Mouse (Mus musculus): ENCODE data around the gene Nccrp1. TPM values are rescaled to one million over a fixed set of nuclear protein-coding genes. Genes with fewer than 3 reads are reported as not detected.
"Not testable (repeated sequence)": the region's sequence is repeated elsewhere in the genome, so short reads cannot be mapped to it uniquely, and the experiment has no call there.

The Nccrp1 gene
- total RNA-seq, 2 experiments from 2014 or later, result 0.20 TPM; not detected in 1

DNA sequence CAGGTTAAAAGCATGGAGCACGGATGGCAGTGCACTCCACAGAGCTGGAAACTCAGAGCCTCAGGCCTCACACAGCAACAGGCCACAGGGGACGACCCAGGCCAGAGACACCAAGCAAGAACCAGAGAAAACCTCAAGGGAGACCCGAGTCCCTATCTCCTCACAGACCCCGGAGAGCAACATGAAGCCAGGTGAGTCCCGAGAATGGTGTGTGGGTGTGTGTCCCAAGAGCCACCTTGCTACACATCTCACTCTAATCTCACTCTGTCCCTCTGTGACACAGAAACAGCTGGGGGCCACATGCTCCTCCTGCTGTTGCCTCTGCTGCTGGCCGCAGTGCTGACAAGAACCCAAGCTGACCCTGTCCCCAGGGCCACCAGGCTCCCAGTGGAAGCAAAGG lies 24.5 kb downstream of the Nccrp1 start, which contains the start of gene Ifnl3:
Ifnl3 (plus strand) TSS at position 301 of the 400 bp plus-strand sequence.
- not testable (repeated sequence) for DNase-seq

DNA sequence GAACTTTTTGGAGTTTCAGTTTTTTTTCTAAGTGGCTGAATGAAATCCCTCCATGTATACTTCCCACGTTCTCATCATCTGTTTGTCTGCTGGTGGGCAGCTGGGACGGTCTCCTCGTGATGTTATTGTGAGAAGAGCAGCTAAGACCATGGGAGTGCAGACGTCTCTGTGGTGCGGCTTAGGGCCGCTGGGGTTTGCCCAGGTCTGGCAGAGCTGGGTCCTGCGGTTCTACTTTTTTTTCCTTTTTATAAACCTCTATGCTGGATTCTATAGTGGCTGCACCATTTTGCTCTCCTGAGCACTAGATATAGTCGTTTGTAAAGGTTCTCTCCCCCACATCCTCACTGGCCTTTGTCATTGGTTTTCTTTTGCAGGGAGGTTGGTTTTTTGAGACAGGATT lies 35.6 kb downstream of the Nccrp1 start:
- DNase-seq, result no peak

DNA sequence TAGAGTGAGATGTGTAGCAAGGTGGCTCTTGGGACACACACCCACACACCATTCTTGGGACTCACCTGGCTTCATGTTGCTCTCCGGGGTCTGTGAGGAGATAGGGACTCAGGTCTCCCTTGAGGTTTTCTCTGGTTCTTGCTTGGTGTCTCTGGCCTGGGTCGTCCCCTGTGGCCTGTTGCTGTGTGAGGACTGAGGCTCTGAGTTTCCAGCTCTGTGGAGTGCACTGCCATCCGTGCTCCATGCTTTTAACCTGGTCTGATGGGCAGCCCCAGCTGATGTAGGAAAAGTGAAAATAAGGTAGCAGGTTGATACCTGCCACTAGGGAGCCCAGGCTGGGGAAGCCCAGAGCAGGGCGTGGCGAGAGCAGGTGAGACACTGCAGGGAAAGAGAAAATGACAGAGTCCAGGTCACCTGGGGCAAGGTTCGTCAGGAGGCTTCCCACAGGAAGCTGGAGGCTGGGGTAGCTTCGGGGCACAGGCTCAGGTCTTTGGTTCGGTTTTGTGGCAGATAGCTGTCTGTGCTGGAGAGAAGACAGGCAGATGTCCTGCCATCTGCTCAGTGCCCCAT lies 36.6 kb downstream of the Nccrp1 start, which contains the start of gene Ifnl2:
Ifnl2 (minus strand) TSS at position 51 of the 570 bp plus-strand sequence.
- DNase-seq, result not testable (repeated sequence)

DNA sequence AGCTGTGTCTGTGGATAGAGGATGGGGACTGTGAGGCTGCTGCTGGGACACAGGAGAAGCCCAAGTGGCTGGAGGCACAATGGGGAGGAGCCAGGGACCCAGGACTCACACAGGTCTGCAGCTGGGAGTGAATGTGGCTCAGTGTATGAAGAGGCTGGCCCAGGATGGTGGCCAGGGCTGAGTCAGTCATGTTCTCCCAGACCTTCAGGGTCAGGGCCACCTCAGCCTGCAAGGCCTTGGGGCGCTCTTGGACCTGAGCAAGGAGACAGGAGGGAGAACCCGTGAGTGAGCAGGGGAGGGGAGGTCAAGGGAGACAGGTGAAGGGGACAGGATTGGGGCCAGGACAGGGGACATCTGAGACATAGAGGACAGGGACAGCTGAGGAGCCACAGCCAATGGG lies 37.9 kb downstream of the Nccrp1 start:
- peak; percentile 40 to 43 for DNase-seq

DNA sequence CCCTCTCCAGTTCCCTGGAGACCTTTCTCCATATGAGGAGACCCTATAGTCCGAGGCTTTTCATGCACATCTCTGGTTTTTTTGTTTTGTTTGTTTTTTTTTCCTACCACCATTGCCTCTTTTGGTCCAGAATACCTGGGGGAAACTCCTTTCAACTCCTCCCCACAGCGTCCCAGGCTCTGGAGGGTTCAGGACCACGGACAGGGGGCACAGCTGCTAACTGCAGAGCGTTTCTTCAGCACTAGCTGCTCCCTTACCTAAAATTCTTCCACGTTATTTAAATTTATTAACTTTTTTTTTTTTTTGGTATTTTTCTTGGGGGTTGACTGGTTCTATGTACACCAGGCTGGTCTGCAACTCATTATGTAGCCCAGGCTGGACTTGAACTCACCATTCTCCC lies 41.5 kb downstream of the Nccrp1 start:
- DNase-seq, result peak; percentile 52 to 76

DNA sequence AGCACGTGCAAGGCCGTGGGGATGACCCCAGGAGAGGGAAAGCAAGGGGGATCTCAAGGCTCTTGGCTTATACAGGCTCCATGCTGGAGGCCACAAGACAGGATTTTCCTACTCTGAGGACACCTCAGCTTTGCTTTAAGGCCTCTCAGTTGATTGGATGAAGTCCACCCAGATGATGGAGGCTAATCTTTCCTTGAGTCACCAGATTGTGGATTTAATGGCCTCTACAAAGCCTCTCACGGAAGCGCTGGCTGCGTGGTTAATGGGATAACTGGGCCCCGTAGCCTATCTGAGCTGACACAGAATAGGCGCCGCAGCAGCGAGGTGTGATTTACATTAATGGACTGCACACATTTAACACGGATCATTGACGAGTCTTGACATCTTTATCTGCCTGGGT lies 51.6 kb downstream of the Nccrp1 start:
- DNase-seq, result no peak

Small RNAs within 50 kb of the gene (microRNA-seq; reads per million reads assigned to microRNA genes)
- gene Mir7049, result 2.5 reads per million, percentile 3 among the genes with 10 or more reads in this experiment

Other genes starting within 250 kb of the Nccrp1 start
- gene Dll3, start 245.0 kb downstream of the Nccrp1 start, total RNA-seq (2021), result under 1 TPM in 1 of 2 experiments, not detected in 1; 0.89 TPM
- gene Timm50, start 235.2 kb downstream of the Nccrp1 start, total RNA-seq (2021), result 100 to 1,000 TPM in 1 of 2 experiments, 10 to 100 TPM in 1; 84.0 to 102 TPM
- 100 to 1,000 TPM; 122 to 287 TPM for gene Supt5, start 208.5 kb downstream of the Nccrp1 start, total RNA-seq (2021)
- gene Rps16, start 196.6 kb downstream of the Nccrp1 start, total RNA-seq (2021), result 1,000 to 10,000 TPM; 1,072 to 1,115 TPM
- 10 to 100 TPM; 19.0 to 27.2 TPM for gene Plekhg2, start 174.7 kb downstream of the Nccrp1 start, total RNA-seq (2021)
- 10 to 100 TPM; 19.0 to 26.1 TPM for gene Zfp36, start 167.0 kb downstream of the Nccrp1 start, total RNA-seq (2021)
- 10 to 100 TPM; 33.6 to 47.4 TPM for gene Med29, start 154.5 kb downstream of the Nccrp1 start, total RNA-seq (2021)
- 10 to 100 TPM; 67.3 to 77.7 TPM for gene Paf1, start 154.3 kb downstream of the Nccrp1 start, total RNA-seq (2021)
- 1 to 10 TPM; 6.7 to 8.1 TPM for gene Gmfg, start 109.8 kb downstream of the Nccrp1 start, total RNA-seq (2021)
- gene Lrfn1, start 95.3 kb downstream of the Nccrp1 start, total RNA-seq (2021), result 10 to 100 TPM; 15.6 to 17.5 TPM
- not detected for gene Ifnl2, start 36.8 kb downstream of the Nccrp1 start, total RNA-seq (2021)
- gene Ifnl3, start 24.4 kb downstream of the Nccrp1 start, total RNA-seq (2021), result not detected
- gene Sycn, start 6.4 kb downstream of the Nccrp1 start, total RNA-seq (2021), result not detected
- gene Samd4b, start 50.9 kb upstream of the Nccrp1 start, total RNA-seq (2021), result 10 to 100 TPM; 62.5 to 69.8 TPM
- gene Pak4, start 50.9 kb upstream of the Nccrp1 start, total RNA-seq (2021), result 10 to 100 TPM; 28.0 to 30.0 TPM
- gene Acp7, start 84.1 kb upstream of the Nccrp1 start, total RNA-seq (2021), result not detected
- 1 to 10 TPM in 1 of 2 experiments, under 1 TPM in 1; 0.86 to 1.6 TPM for gene Fbxo27, start 145.6 kb upstream of the Nccrp1 start, total RNA-seq (2021)
- 1 to 10 TPM; 2.2 to 3.5 TPM for gene Fbxo17, start 169.6 kb upstream of the Nccrp1 start, total RNA-seq (2021)
- 10 to 100 TPM; 81.4 to 86.2 TPM for gene Mrps12, start 194.6 kb upstream of the Nccrp1 start, total RNA-seq (2021)
- 10 to 100 TPM; 18.5 to 18.8 TPM for gene Sars2, start 194.7 kb upstream of the Nccrp1 start, total RNA-seq (2021)
- not detected for gene Ccer2, start 208.9 kb upstream of the Nccrp1 start, total RNA-seq (2021)
- 10 to 100 TPM; 73.7 to 82.5 TPM for gene Sirt2, start 219.5 kb upstream of the Nccrp1 start, total RNA-seq (2021)
- gene Nfkbib, start 220.3 kb upstream of the Nccrp1 start, total RNA-seq (2021), result 10 to 100 TPM; 44.1 to 49.2 TPM
- gene Rinl, start 241.7 kb upstream of the Nccrp1 start, total RNA-seq (2021), result 1 to 10 TPM; 2.5 to 2.8 TPM